Mouse (Mus musculus) megakaryocyte progenitor cell, adult 5-6 weeks (primary cell): ENCODE measurements at regions not wholly inside any gene's neighbourhood (a gene's known extent, or its start where the extent isn't known, plus 50 kb on each side); places are given as distances from the start of the nearest gene placed in this dataset.
A peak's percentile ranks its signal among the peaks of the same experiment; 100 is the strongest.

Experiments
- ATAC-seq: replicated peaks from 2 replicates; pipeline ENCODE4 v1.8.0; 2016; ENCODE audit warnings: mild to moderate bottlenecking, moderate TSS enrichment, inconsistent platforms; ENCODE audit not compliant: poor library complexity

DNA sequence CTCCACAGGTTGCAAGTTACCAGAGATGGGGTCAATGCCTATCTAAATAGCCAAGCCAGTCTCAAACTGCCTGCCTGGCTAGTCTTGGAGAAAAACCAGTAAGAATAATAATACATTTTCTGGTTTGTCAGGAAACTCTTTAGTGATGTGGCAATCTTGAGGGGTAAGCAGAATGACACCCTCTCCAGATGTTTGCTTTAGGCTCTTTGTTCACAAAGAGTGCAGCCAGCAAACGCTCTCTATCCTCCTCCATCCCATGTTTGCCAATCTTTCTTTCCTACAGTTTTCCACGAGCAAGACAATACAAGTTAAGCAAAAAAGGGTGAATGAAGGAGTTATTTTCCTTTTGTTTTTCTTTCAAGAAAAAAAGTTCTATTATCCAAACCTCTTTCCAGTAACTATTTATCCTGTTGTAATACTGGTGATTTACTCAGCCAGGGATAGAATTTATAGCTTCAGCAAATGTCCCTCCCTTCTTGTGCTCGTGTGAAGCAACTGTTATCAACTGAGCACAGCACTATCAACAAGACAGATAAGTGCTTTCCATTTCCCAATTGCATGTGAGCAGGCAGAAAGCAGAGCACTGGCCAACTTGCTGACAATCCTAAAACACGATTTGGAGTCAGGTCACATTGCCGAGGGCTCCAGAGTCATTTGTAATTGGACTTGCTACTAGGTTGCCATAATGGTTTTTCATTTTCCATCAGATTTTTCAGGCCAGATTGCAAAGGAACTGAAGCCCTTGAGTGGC is 873.5 kb downstream of the Rapgef2 start:
- ATAC-seq: no peak

DNA sequence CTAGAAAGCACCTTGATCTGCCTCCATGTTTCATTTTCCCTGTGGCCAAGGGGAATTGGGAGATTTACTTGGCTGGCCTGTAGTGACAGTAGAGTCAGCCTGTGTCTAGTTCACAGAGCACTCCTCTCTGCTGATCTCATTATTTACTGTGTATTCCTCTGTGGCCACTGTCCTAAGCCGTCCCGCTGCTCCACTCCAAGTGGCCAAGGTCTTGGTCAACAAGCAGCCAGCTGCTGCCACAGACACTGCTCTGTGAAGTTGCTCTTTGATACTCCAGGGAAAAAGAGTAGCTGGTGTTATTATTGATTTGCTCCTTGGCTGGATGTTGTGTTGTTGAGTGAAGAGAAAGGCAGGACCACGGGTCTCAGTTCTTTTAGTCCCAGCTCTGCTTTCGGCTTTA is 874.9 kb downstream of the Rapgef2 start:
- no peak for ATAC-seq

DNA sequence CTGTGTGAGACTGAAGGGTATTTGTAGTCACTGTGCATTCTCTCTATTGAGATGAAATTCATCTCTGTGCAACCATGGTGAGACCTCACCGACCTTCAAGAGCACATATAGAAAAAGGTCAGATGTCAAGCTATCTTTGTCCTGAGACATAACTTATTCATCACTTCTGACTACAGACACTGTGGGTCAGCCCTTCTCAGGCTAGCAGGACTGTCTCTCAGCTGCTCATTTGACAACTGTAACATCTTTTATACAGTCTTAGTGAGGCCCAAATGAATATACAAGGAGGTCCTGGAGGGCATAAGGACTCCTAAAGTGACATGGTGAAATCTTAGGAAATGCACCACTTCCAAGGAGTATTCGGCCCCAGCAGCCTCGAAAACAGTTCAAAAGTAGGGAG is 877.1 kb downstream of the Rapgef2 start:
- ATAC-seq: no peak

DNA sequence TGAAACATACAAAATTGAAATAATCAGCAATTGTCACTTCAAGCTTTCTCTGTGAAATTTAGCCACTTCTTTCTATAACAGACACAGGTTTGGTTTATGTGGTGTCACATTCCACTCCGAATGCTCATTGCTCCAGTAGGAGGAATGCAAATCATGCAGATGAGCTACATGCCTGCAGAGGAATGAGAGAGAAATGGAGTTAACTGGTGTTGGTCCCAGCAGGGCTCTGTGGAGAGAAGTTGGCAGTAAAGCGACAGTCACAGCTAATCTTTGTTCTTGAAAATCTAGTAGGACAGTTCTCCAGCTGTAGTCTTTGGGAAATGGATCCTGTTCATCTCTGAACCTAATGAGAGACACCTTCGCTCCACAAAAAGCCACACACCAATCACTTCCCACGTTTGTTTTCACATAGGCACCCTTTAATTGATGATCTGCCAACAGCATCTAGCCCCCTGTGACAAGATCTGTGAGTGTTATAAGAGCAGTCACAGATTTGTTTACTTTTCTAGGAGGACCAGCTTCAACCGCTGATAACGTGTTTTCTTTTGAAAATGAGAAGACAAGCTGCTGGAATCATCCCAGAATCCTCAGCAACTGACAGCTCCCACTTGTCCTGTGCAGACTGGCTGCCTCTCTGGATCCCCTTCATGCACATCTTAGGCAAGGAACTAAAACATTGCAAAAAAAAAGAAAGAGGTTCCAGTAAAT is 880.4 kb downstream of the Rapgef2 start:
- ATAC-seq: no peak

DNA sequence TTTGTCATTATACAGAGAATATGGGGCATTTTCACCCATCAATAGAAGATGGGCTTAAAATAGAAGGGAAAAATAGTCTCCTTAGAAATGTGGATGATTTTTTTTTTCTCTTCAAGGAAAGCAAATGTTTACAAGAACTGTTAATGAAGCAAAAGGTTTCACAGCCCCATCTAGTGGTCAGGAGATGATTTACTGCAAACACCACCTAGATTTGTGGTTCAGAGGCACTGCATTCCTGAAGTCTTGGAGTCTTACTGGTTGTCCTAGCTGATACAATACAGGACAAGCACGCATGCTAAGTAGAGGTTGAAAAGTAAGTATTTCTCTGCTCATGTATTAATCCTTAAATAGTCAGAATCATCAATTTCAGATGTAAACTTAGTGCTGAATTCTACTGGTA is 927.9 kb downstream of the Rapgef2 start:
- ATAC-seq: peak; percentile 63

GRCm38 (mm10) chr3:78339891-78340290 is 946.4 kb downstream of the Rapgef2 start:
- no peak for ATAC-seq

- no peak for ATAC-seq
Observed at GRCm38 (mm10) chr3:78311630-78312406, 974.5 kb downstream of the Rapgef2 start.

DNA sequence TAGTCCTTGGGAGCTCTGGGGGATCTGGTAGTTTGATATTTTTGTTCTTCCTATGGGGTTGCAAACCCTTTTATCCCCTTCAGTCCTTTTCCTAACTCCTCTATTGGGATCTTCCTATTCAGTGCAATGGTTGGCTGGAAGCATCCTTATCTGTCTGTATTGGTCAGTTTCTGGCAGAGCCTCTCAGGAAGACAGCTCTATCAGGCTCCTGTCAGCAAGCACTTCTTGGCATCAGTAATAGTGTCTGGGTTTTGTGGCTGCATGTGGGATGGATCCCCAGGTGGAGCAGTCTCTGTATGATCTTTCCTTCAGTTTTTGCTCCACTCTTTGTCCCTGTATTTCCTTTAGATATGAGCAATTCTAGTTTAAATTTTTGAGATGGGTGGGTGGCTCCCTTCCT is 985.8 kb downstream of the Rapgef2 start:
- ATAC-seq: no peak

GRCm38 (mm10) chr3:78291894-78292293 is 994.4 kb downstream of the Rapgef2 start:
- no peak for ATAC-seq

DNA sequence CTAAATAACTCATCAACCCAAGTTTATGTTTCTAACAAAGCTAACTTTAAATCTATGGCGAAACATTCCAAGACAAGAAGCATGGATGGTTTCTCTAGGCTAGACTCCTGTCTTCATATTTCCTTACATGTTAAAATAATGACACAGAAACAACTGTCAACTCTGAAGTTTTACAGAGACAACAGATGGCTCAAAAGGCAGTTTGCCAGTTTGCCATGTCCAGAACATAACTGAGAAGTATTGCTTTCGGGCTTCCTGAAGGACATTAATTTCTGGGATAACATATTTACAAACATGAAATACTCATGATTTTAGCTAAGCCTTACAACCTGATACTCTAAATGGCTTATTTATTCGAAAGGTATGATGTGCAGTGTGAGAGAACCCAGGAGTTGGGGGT is 1002.2 kb downstream of the Rapgef2 start:
- no peak for ATAC-seq

- no peak for ATAC-seq
Observed at GRCm38 (mm10) chr3:78236920-78237319, 1049.4 kb downstream of the Rapgef2 start.

GRCm38 (mm10) chr3:78209729-78210128 is 1076.6 kb downstream of the Rapgef2 start:
- no peak for ATAC-seq

GRCm38 (mm10) chr3:78162601-78163000 is 1123.7 kb downstream of the Rapgef2 start:
- ATAC-seq: no peak

- no peak for ATAC-seq
Observed at GRCm38 (mm10) chr3:78158450-78158849, 1127.9 kb downstream of the Rapgef2 start.
